Mouse (Mus musculus) kidney, adult 18-20 months (tissue): ENCODE measurements around the gene Gm5244.
A peak's percentile ranks its signal among the peaks of the same experiment; 100 is the strongest.

Source experiments
- DNase-seq: peaks from one replicate; pipeline ENCODE4 v3.0.0; 2021

The Gm5244 gene

DNA sequence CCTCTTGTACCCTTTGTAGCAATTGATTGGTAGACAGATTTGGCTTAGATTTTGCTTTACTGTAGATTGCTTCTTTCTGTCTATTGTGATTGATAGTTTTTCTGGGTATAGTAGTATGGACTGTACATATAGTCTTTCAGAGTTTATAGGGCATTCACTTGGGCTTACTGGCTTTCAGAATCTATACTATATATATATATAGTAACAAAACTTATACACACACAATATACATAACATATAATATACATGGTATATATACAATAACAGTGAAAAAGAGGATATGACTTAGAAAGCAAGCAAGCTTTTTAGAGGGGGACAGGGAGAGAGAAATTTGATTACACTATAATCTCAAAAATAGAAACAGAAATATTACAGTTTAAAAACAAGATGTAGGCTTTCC, at the start of gene Gm5244:
Gene Gm5244, plus strand, starts transcription at position 301 of the 400 bp plus-strand sequence.
- no peak for DNase-seq

DNA sequence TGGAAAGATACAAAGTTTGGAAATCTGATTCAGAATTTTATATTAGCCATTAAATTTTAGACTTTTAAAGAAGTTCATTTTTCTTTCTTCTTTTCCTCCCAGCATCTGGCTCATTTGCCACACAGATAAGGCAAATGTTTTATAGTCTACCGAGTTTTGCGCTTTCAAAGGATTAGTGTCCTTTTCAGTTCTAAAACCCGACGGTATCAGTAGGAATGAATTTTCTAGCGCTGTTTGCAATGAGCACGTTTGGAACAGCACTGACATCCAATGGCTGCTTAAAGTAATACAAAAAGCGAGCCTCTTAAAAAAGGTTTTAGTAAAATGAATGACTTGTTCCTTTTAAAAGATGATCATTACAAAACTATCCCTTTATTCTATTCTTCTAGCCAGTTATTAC, 49.4 kb upstream of the Gm5244 start:
- DNase-seq = no peak

DNA sequence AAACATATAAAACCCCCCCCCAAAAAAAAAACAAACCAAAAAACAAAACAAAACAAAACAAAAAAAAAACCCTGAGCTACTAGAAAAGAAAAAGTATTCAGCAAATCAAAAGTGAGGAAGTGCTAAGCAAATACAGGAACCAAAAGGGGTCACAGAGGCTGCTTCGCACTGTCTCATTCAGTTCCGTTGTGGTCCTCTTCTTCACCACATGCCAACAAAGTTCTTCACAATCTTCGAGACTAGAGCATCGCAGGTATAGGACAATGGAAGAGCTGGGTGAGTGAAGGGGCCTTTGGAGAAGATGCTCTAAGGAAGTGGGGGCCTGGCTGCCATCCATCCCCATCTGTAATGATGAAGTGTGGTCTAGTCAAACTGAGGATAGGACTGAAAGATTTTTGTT, 48.1 kb upstream of the Gm5244 start:
- no peak for DNase-seq

DNA sequence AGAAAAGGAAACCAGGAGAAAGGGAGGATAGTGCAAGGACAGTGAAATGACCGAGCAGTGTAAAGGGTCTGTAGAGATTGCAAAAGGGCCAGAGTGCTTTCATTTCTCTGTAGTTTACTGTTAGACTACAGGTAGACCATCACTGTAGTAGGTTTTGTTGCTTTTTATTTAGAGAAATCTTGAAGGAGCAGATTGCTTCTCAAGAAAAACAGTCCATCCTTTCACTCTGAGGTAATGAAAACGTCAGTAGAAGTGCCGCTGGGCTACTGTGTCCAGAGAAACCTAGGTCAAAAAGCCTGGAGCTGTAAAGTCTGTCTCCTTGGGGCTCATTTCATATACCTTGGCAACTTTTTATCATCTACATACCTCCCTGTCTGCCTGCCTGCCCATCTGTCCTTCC, 47.4 kb upstream of the Gm5244 start:
- DNase-seq = no peak

DNA sequence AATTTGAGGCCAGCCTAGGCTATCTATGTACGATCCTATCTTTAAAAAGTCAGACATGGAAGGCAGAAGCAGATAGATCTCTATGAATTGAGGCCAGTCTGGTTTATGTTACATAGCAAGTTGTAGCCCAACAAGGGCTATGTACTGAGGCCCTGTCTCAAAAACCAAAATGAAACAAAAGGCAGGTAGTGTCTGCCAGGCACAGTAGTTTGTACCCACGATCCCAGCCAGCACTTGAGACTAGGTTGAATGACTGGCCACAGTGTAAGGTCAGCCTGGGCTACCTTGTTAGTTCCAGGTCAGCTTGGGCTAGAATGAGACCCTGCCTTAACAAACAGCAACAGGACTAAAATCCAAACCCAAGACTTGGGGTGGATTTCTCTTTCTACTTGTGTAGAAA, 45.9 kb upstream of the Gm5244 start:
- no peak for DNase-seq

DNA sequence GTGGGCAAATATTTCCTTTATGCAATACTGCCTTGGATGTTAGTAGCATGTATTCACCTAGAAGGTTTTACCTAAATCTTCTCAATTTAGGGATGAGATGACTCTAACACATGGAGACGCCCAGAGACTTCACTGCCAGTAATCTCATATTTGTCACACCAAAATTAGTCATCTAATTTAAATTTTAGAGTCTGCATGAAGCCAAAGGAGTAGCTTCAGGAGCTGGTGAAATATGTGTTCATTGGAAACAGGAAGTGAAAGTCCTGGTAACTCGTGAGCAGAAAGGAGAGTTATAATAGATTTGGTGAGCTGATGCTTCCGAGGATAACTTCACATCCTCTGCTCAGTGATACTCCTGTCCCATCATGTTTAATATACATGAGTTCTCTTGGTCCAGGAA, 45.4 kb upstream of the Gm5244 start:
- DNase-seq = no peak

DNA sequence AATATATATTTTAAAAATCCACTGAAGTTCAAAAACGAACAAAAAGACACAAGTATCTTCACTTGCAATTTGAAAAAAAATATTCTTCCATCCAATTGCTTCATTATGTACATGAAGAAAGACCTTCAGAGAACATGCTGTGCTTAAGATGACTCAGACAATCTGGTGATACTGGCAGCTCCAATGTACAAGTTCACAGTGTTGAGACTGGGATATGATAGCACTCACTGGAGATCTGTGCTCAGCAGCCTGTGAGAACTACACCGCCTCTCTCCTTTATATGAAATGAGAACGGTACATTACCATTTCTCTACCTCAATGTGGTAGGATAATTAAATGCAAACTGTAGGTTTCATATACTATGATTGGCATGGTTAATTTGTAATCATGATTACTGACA, 43.7 kb upstream of the Gm5244 start:
- no peak for DNase-seq

DNA sequence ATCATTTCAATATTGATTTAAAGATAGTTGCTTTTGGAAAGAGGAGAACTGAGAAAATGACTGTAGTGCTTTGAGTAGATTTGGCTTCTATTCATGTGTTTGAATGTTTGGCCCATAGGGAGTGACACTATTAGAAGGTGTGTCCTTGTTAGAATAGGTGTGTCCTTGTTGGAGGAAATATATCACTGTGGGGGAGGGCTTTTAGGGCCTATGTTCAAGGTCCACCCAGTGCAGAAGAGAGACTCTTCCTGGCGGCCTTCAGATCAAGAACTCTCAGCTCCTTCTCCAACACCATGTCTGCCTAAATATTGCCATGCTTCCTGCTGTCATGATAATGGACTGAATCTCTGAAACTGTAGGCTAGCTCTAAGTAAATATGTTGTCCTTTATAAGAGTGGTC, 42.2 kb upstream of the Gm5244 start:
- DNase-seq = no peak

DNA sequence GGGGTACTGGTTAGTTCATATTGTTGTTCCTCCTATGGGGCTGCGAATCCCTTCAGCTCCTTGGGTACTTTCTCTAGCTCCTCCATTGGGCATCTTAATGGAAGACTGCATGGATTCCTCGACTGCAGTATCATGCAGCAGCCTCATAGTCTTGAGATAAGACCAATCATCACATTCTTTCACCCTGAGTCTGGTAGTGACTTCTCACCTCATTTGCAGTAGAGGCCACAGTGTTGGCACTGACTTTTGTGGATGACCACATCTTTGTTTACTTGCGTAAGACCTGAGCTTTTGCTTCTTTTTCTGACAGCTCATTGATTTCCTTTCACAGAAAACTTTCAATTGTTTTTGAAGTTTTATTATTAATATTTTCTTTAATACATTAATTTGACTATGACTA, 40.8 kb upstream of the Gm5244 start:
- no peak for DNase-seq

DNA sequence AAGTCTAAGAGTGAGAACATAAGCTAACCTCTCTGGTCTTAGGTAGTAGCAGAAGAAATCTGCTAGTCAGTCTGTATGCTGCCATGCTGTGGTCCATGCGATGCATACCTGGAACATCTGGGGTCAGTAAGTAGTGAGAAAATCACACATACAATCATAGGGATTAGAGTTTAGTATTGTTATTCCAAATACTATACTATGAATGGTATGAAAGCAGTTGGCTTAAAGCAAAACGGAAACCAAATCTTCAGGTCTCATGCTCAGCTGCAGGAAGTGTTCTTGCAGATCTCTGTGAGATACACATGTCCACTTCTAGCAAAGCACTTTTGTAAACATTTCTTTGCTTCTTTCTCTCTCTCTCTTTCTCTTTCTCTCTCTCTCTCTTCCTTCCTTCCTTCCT, 40.3 kb upstream of the Gm5244 start:
- DNase-seq = no peak

DNA sequence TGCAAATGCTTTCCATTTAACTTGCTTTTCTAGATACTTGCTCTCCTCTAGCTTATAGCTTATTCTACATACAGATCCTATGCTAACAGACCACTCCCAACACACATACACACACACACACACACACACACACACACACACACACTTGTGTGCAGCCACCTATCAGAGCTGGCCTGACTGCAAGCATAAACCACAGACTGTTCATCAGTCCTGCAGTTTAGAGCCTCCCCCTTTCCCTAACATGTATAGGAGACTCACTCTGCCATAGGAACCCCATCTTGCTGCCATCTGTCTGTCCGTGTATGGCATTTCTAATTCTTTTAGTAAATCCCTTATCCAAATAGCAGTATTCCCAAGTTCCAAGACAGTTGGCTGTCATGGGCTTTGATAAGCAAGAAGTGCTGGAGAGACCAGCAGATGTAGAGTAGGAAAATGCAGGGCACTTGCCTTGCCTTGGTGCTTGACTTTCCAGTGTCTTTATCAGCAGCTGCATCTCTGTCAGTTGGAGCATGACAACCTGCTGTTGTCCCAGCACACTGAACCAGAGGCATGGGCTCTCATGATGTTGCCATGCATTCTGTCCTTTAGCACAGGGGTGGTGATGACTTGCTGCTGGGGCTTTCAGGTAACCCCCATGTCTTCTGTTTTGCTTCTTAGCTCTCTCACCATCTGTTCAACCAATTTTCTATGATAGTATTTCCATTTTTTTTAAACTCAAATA, 33.7 kb upstream of the Gm5244 start:
- DNase-seq = no peak

DNA sequence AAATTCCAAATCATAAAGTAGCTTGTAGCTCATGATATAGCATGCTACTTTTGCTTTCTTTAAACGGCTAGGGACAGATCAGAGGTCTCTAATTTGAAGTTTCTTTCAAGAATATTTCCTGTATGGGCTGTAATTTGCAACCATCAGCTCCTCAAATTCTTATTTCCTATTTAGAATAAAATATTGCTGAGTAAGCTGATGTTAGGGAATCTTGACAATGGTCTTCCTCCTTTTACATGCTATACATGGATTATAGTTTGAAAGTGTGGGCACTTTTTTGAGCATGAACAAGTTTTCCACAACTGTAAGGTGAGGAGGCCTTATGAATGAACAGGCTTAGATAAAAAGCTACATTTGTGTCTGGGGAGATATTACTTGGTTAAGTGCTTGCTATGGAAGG, 32.6 kb upstream of the Gm5244 start:
- no peak for DNase-seq

DNA sequence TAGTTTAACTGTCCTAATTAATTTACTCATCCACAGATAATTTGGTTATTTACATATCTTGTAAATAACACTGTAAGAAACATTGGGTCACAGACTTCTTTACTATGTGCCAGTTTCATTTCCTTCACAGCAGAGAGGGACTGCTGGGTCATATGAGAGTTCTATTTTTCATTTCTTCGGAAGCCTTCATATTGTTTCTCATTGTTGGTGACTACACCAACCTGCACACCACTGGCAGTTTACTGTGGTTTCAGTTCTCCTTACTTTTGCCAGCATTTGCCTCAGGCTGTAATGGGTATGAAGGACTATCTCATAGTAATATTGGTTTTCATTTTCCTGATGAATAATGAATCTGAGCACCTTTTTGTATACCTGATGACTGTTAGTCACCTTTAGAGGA, 28.0 kb upstream of the Gm5244 start:
- no peak for DNase-seq

DNA sequence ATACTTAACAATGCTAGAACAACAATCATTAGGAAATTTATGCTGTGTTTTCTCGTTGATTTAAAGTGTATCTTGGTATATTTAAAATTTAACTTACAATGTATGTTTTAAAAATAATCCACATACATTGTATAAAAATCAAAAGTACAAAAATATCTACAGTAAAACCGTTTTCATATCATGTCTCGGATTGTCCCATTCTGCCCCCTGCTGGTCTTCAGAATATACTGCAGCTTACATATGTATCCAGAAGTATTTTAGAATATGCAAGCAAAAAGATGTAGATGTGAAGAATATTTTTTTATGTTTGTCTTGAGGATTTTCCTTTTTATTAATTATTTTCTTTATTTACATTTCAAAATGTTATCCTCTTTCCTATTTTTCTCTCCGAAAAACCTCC, 26.1 kb upstream of the Gm5244 start:
- DNase-seq = peak; percentile 7

DNA sequence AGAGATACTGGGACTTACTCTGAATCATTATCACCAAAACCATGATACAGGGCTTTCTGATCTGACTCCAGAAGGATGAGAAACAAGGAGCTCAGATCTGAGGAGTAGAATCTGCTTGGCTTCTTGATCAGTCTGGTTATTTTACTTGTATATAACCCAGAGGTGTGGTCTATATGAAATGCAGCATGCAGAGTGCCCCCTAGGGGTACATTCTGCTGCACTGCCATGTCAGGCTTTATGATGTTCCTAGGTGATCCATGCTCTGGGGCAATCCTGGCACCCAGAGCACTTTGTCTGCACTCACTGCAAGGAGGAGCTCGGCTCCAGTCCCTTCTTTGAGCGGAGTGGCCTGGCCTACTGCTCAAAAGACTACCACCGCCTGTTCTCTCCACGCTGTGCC, 21.9 kb upstream of the Gm5244 start:
- no peak for DNase-seq

DNA sequence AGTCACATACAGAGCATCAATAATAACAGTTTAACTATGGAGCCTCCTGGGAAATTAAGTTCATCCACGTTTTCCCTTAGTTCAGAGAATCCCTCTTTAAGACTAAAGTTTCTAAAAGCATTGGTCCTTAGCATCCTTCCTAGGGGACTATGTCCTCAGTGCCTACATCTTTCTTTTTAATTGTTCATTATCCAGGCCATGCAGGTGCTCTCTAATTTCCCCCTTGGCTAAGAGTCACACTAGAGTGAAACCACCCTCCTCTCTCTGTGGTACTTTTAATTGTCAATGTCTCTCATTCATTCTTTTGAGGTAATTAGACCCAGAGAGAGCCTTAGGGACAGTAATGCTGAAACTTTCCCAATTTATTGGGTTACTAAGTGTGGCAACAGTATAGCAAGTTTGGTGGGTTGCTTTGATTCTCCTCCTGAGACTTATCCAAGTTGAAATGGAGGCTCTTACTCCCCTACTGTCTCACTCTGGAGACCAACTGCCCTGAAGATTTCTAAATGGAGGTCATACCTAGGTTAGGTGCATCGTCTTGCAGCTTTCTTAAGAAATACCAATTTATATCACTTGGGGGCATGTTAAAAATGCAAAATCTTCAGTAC, 15.6 kb upstream of the Gm5244 start:
- no peak for DNase-seq

DNA sequence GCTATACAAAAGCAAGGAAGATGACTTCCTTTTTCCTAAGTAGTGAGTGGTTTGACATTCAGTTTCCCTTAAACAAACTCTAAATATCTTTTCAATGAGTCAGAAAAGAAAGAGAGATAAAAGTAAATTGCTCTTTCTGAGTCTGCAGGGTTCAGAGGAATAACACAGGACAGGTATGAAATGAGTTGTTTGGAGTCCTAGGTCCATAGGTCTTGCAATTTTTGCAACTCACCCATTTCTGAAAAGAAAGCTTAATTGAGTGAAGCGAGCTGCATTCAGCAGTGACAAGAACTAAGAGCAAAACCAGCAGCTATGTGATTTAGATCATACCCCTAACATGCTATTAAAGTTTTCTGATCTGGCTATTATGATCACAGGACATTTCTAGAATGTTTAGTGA, 14.9 kb upstream of the Gm5244 start:
- DNase-seq = no peak

DNA sequence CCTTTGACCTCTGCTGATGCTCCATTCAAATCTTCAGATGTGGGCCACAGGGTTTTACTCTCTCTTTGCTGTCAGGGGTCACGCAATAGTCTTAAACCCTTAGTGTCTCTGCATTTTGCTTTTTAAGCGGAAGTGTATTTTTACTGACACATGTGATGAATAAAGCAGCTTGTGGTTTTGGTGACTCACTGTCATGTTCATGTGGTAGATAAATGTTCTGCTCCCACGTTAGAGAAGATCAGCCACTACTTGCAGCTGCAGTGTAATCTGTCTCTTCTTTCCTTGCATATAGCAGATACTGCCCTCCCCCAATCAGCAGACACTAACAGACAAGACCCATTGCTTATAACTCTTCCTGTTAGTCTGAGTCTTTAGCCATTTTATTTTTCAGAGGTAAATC, 12.9 kb upstream of the Gm5244 start:
- DNase-seq = no peak

DNA sequence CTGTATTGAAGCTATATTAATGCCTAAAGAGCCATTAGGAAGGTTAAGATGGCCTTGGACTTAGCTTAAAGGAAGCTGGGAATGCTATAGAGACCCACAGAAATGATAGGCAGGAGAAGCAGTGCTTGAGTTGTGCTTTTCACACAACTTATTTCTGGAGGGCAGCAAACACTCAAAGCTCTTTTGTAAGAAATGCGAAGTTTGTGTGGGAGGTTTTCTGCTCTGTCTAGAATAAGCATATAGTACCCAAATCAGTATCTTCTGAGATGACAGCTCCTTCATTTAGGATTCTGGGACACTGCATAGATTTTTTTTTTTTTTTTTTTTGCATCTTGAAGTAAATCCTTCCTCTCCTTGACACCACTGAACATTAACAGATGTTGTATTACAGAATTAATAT, 8.0 kb upstream of the Gm5244 start:
- DNase-seq = no peak

DNA sequence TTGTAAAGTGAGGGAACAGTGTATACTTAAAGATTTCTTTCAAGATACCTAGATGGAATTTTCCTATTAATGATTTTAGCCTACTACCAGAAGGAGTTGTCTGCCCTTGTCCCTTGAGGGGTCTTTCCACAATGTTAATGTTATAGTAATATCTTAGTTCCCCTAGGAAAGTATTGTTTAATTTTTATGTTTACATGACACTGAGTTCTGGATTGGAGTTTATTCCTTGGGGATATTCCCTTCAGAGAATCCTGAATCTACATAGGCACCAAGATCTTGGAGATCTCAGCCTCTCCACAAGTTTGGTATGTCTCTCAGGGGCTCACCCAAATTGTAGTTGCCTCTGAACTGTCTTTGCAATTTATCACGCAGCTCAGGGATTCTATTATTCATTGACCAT, 10.5 kb downstream of the Gm5244 start, which contains the start of gene Olfr1444:
Gene Olfr1444, plus strand, starts transcription at position 301 of the 400 bp plus-strand sequence.
- no peak for DNase-seq

DNA sequence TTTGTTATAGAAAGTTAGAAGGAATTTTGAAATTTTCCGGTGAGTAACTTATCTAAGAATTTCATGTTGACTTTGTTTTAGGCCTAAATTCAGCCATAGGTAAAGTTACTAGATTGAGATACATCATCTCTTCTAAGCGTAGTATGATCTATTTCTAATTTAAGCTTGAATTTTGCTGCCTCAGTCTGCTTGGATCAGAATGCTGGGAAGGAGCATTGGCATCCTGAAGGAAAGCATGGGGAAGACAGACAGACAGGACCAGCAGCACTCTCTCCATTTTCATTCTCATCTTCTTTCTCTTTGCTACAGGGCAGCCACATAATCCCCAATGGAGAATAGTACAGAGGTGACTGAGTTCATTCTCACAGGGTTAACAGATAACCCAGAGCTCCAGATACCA, 37.1 kb downstream of the Gm5244 start, which contains the start of gene Olfr1445:
Gene Olfr1445, plus strand, starts transcription at position 301 of the 400 bp plus-strand sequence.
- no peak for DNase-seq

DNA sequence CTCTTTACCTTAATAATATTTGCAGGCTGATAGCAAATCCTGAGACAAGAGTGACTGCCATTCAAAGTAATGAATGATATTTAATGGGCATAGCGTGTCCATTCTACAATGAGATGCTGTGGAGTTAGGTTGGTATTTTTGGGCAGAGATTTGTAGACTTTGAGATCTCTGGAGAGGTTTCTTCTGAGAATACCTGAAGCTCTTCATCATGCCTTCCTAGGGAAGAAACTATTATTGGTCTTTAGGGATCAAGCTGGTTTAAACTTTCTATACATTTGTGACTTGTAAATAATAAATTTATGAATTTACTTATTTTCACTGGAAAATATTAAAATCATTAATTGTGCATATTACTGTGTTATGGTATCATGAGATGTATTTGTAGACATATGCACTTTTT, 46.9 kb downstream of the Gm5244 start, which contains the start of gene Olfr1446:
Gene Olfr1446, minus strand, starts transcription at position 101 of the 400 bp plus-strand sequence.
- no peak for DNase-seq
